Mouse (Mus musculus) kidney, embryonic 16.5 days (tissue): ENCODE measurements around the gene Vmn1r26. TPM values are rescaled to one million over a fixed set of nuclear protein-coding genes. Genes with fewer than 3 reads are reported as not detected.
"Not testable (repeated sequence)": the region's sequence is repeated elsewhere in the genome, so short reads cannot be mapped to it uniquely, and the experiment has no call there.

Experiments used
- ATAC-seq: fragments of 200-750 bp; cut with Nextera tagmentation; 2 replicates; pipeline ENCODE4 v1.8.0; 2017; ENCODE audit warnings: moderate TSS enrichment; ENCODE audit not compliant: low FRiP score, low TSS enrichment
- H3K27ac ChIP-seq: fragments of 300-500 bp; sonication (generic); 2 replicates; pipeline ENCODE4 v1.5.1; 2014; ENCODE audit warnings: low read length
- H3K27me3 ChIP-seq: fragments of 300-500 bp; sonication (generic); 2 replicates; pipeline ENCODE4 v1.6.1; 2014; ENCODE audit warnings: low read length, control low read depth, mixed read lengths; ENCODE audit not compliant: insufficient read depth
- H3K36me3 ChIP-seq: fragments of 300-500 bp; sonication (generic); 2 replicates; pipeline ENCODE4 v1.6.1; 2014; ENCODE audit warnings: low read length, control low read depth, mixed read lengths; ENCODE audit not compliant: insufficient read depth
- H3K4me1 ChIP-seq: fragments of 300-500 bp; sonication (generic); 2 replicates; pipeline ENCODE4 v1.6.1; 2014; ENCODE audit warnings: low read length, control low read depth, mixed read lengths; ENCODE audit not compliant: insufficient read depth
- H3K4me2 ChIP-seq: fragments of 300-500 bp; sonication (generic); replicated peaks from 2 replicates; pipeline ENCODE4 v1.6.1; 2014; ENCODE audit warnings: low read depth, low read length
- H3K4me3 ChIP-seq: fragments of 300-500 bp; sonication (generic); 2 replicates; pipeline ENCODE4 v1.5.1; 2014; ENCODE audit warnings: mild to moderate bottlenecking, low read length
- H3K9ac ChIP-seq: fragments of 300-500 bp; sonication (generic); replicated peaks from 2 replicates; pipeline ENCODE4 v1.6.1; 2014; ENCODE audit warnings: low read length
- H3K9me3 ChIP-seq: fragments of 300-500 bp; sonication (generic); 2 replicates; pipeline ENCODE4 v1.6.1; 2016; ENCODE audit warnings: low read length, control low read depth
- WGBS: fragments of 180-500 bp; shearing (Covaris S2); extraction: QIAGEN DNeasy Blood & Tissue Kit; methylation state at CpG from one replicate; pipeline ENCODE4 v1.1.7; 2014; 5-methylcytosine and 5-hydroxymethylcytosine counted together
- polyA plus RNA-seq: library from polyadenylated mRNA; unstranded; fragments of >200 nt; fragmentation: Nextera tagmentation; extraction: Ambion mirVana; gene quantifications from 2 replicates; pipeline ENCODE4 v1.2.1, GENCODE M21; 2015

The Vmn1r26 gene
- not detected in 2 replicates for polyA plus RNA-seq

DNA sequence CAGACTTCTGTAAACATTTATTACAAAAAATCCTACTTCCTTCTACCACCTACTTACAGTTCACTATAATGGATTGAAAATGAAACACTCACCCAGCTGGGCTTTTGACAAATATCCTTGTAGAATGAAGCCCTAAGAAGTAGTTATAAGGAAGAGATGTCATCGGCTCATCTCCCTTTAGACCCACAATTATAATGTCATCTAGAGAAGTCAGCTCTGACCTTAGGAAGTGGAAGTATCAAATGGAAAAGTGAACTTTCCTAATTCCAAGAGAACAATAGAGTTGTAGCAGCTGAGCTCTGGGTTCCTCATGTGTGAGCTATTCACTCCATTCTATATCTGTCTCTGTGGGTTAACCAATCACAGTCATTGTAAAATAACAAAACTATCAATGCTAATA lies at the start of gene Vmn1r26:
Gene Vmn1r26 (minus strand): TSS at position 101 of the 400 bp plus-strand sequence.
- no peak for ATAC-seq

DNA sequence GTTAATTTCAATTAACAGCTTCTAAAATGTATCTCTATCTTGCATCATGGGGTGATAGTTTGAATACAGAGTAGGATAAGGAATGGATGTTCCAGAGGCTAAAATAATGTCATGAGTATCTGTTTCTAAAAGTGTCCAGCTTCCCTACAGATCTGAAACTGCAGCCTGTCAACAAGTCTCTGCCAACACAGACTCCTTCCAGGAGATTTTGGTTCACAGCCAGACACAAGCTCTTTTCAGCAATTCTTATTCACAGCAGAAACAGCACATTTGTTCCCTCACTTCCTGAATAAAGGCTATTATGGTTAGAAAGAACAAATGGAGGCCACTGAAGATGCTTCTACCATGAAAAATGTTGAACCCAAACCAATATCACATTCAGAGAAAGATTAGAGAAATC lies 29.1 kb upstream of the Vmn1r26 start:
- ATAC-seq, result no peak

More for the DNA sequence above, at the start of gene Vmn1r26:
- Histone ChIP-seq H3K4me2 (no peak within 1 kb of the TSS), H3K9me3 (no peaks in the 10 kb centered on the region), H3K9ac (no peak within 1 kb of the TSS), H3K36me3 (no peaks in the 10 kb centered on the region), H3K4me3 (no peak within 1 kb of the TSS), H3K4me1 (no peaks in the 10 kb centered on the region), H3K27me3 (no peaks in the 10 kb centered on the region), H3K27ac (no peak within 1 kb of the TSS)
- WGBS, result 94% methylated on average over 1 of the region's 1 CpGs

DNA sequence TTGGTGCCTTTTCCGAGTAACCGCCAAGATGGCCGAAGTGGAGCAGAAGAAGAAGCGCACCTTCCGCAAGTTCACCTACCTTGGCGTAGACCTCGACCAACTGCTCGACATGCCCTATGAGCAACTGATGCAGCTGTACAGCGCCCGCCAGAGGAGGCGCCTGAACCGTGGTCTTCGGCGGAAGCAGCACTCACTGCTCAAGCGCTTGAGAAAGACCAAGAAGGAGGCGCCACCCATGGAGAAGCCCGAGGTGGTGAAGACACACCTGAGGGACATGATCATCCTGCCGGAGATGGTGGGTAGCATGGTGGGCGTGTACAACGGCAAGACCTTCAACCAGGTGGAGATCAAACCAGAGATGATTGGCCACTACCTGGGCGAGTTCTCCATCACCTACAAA lies 2.5 kb upstream of the Vmn1r26 start:
- not testable (repeated sequence) for H3K4me3 ChIP-seq, H3K27me3 ChIP-seq, H3K36me3 ChIP-seq, H3K27ac ChIP-seq, ATAC-seq, H3K4me2 ChIP-seq, H3K9me3 ChIP-seq, H3K9ac ChIP-seq, H3K4me1 ChIP-seq
- 96% methylated on average over 21 of the region's 21 CpGs for WGBS

More for the DNA sequence above, 29.1 kb upstream of the Vmn1r26 start:
- Histone ChIP-seq H3K9me3 (no peaks in the 10 kb centered on the region), H3K36me3 (no peaks in the 10 kb centered on the region), H3K4me1 (no peaks in the 10 kb centered on the region), H3K9ac (no peak overlapping the region), H3K27ac (no peak overlapping the region), H3K4me3 (no peak overlapping the region), H3K27me3 (no peaks in the 10 kb centered on the region), H3K4me2 (no peak overlapping the region)

DNA sequence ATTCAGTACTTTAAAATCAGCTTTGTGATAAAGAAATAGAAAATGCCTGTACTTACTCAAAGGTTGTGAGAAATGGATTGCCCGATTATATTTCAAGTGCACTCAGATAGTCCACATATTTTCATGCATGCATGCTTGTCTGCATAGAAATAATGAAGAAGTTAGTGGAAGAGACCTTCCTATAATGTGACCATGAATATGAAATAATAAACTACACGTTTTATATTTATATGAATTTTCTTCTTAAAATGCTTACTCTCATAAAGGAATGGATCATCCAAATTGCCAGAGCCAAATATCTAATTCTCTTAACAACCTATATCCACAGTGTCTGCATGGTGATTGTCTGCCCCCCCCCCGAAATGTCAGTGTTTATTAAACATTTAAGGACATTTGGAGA lies 34.2 kb downstream of the Vmn1r26 start, which contains the start of gene Vmn1r25:
Gene Vmn1r25 (minus strand): TSS at position 101 of the 400 bp plus-strand sequence.
- Histone ChIP-seq H3K9me3 (no peaks in the 10 kb centered on the region), H3K4me3 (no peak within 1 kb of the TSS), H3K36me3 (no peaks in the 10 kb centered on the region), H3K27ac (no peak within 1 kb of the TSS), H3K4me2 (no peak within 1 kb of the TSS), H3K27me3 (no peaks in the 10 kb centered on the region), H3K4me1 (no peaks in the 10 kb centered on the region), H3K9ac (no peak within 1 kb of the TSS)
- WGBS, result 72% methylated on average over 3 of the region's 3 CpGs
- no peak for ATAC-seq

DNA sequence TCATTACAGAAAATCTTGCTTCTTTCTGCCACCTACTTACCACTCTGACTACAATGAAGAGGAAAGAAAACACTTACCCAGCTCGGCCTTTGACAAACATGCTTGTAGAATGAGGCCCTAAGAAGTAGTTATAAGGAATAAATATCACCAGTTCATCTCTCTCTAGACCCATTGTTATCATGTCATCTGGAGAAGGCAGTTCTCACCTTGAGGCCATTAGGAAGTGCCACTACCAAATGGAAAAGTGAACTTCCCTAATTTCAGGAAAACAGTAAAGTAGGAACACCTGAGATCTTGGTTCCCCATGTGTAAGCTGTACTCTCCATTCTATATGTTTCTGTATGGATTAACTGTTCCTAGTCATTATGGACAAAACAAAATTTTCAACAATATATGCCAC lies 53.6 kb downstream of the Vmn1r26 start, which contains the start of gene Vmn1r24:
Gene Vmn1r24 (minus strand): TSS at position 101 of the 400 bp plus-strand sequence.
- H3K36me3 ChIP-seq, H3K4me1 ChIP-seq, ATAC-seq, H3K27ac ChIP-seq, H3K9ac ChIP-seq, H3K27me3 ChIP-seq, H3K4me3 ChIP-seq, H3K4me2 ChIP-seq, H3K9me3 ChIP-seq: not testable (repeated sequence)
- WGBS, result 84% methylated on average over 1 of the region's 1 CpGs

Other genes with a start within 250 kb of the Vmn1r26 start
- 45.6 and 45.7 TPM in 2 replicates for gene Vopp1, start 190.0 kb downstream of the Vmn1r26 start, polyA plus RNA-seq
- not detected in 2 replicates for gene Vmn1r21, start 164.8 kb downstream of the Vmn1r26 start, polyA plus RNA-seq
- not detected in 2 replicates for gene Vmn1r22, start 107.1 kb downstream of the Vmn1r26 start, polyA plus RNA-seq
- not detected in 2 replicates for gene Vmn1r23, start 88.3 kb downstream of the Vmn1r26 start, polyA plus RNA-seq
- gene Vmn1r24, start 53.7 kb downstream of the Vmn1r26 start, polyA plus RNA-seq, result not detected in 2 replicates
- not detected in 2 replicates for gene Vmn1r25, start 34.3 kb downstream of the Vmn1r26 start, polyA plus RNA-seq
- gene Vmn1r27, start 203.7 kb upstream of the Vmn1r26 start, polyA plus RNA-seq, result not detected in 2 replicates
- gene Vmn1r28, start 246.9 kb upstream of the Vmn1r26 start, polyA plus RNA-seq, result not detected in 2 replicates